Mouse (Mus musculus): ENCODE results near the gene Drd4. TPM values are rescaled to one million over a fixed set of nuclear protein-coding genes. Genes with fewer than 3 reads are reported as not detected.

The Drd4 gene
- total and polyA plus RNA-seq, 3 experiments: not detected

DNA sequence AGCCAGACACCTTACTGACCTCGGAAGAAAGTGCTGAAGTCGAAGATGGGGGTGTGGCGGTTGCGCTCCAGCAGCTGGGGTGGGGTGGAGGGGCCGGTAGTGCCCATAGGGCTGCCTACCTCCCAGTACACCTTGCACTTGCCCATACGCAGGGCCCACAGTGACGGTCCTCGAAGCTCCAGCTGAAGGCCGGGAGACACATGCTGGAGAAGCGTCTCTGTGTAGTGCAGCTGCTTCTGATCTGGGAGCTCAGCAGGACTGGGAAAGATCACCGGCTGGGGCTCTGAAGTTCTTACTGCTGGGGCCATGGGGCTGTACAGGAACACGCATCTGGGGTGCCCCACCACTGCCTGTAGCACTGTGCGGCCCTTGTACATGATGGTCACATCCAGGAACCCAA lies 28.2 kb upstream of the Drd4 start:
- no peaks in the 10 kb centered on the region for H3K27me3 ChIP-seq (ENCODE audit: control insufficient read depth in 1 of 2, insufficient read depth in 2 of 2, low read length in 2 of 2)
- H3K9me3 ChIP-seq (replicated peaks; ENCODE audit: insufficient read depth, low read length): no peaks in the 10 kb centered on the region
- no peak overlapping the region for H3K9ac ChIP-seq (ENCODE audit: control insufficient read depth, low read depth, low read length, poor library complexity, severe bottlenecking)
- H3K4me3 ChIP-seq (ENCODE audit: control insufficient read depth in 1 of 2, insufficient read depth in 1 of 2, low read depth in 2 of 2, low read length in 2 of 2): no peak overlapping the region
- no peaks in the 10 kb centered on the region for H3K79me2 ChIP-seq (ENCODE audit: control insufficient read depth, insufficient read depth, low read length, poor library complexity)
- TF ChIP-seq MAFK (IDR thresholded peaks at IDR 0.05; ENCODE audit: borderline replicate concordance, low read depth, low read length) (no peak), UBTF (IDR thresholded peaks at IDR 0.05; ENCODE audit: borderline replicate concordance, insufficient read depth, low read depth, low read length) (no peak), USF2 (IDR thresholded peaks at IDR 0.05; ENCODE audit: borderline replicate concordance in 1 of 2, insufficient read depth in 1 of 2, low read depth in 1 of 2, low read length in 2 of 2) (no peak), KAT2A (conservative IDR thresholded peaks at IDR 0.05; ENCODE audit: low read depth, low read length) (no peak), USF1 (IDR thresholded peaks at IDR 0.05; ENCODE audit: low read depth, low read length) (no peak)
- no peak for DNase-seq (ENCODE audit: low read depth, low spot score)
- peaks cover 2 to 3% of the 10 kb centered on the region in 2 experiments; a peak in 2 of 4 replicates for H3K4me1 ChIP-seq (ENCODE audit: control insufficient read depth in 1 of 2, insufficient read depth in 2 of 2, low read length in 2 of 2)
- peaks cover 0 to 2% of the 10 kb centered on the region in 2 experiments; a peak in 2 of 4 replicates for H3K36me3 ChIP-seq (ENCODE audit: control insufficient read depth in 1 of 2, insufficient read depth in 2 of 2, low read length in 2 of 2)
- no peak overlapping the region for H3K27ac ChIP-seq (ENCODE audit: control insufficient read depth, low read depth, low read length)

DNA sequence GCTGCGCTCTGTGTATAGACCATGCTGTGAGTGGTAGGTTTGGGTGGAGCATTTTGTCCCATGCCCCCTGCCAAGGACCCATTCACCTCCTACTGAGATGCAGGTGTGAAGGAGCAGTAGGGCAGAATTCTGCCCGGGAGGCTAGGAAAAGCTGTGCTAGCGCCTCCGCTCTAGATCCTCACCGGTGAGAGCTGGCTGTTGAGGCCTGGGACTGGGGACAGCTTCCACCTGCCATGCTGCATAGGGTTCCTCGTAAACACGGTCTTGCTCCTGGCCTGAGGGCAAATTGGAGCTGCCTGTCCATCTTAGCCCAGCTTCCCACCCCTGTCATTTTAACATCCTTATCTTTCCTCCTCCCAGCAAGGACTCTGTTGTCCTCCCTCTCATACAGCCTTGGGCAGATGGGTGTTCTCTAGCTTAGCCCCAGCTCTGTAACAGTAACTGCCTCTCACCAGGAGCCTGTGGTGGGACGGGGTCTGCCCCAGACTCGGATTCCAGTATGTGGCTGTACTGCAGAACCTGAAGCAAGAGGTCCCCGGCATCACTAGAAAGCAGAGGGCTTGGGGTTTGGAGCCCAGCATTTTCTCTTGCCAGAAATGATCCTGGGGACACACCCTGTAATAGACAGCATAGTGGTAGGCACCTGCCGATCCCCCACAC lies 27.6 kb upstream of the Drd4 start:
- TF ChIP-seq MAFK (IDR thresholded peaks at IDR 0.05; ENCODE audit: borderline replicate concordance, low read depth, low read length): no peak
- TF ChIP-seq CTCF (IDR thresholded peaks at IDR 0.05 in 2 of 3, conservative IDR thresholded peaks at IDR 0.05 in 1 of 3; ENCODE audit: control insufficient read depth in 1 of 3, insufficient read depth in 1 of 3, low read depth in 2 of 3, low read length in 3 of 3, poor library complexity in 1 of 3, severe bottlenecking in 1 of 3): no peak
- 0 out of 2 replicates have a peak, but pooled peaks have one; percentile 8 for TF ChIP-seq NRF1 (IDR thresholded peaks at IDR 0.05; ENCODE audit: insufficient read depth, low read depth, low read length, poor library complexity, severe bottlenecking)
- Histone ChIP-seq H3K9me3 (replicated peaks; ENCODE audit: insufficient read depth, low read length) (no peaks in the 10 kb centered on the region), H3K79me2 (ENCODE audit: control insufficient read depth, insufficient read depth, low read length, poor library complexity) (no peaks in the 10 kb centered on the region), H3K4me1 (ENCODE audit: control insufficient read depth in 1 of 2, insufficient read depth in 2 of 2, low read length in 2 of 2) (peaks cover 2 to 3% of the 10 kb centered on the region in 2 experiments; a peak in 2 of 4 replicates), H3K27me3 (ENCODE audit: control insufficient read depth in 1 of 2, insufficient read depth in 2 of 2, low read length in 2 of 2) (no peaks in the 10 kb centered on the region), H3K27ac (ENCODE audit: control insufficient read depth, low read depth, low read length) (no peak overlapping the region), H3K4me3 (ENCODE audit: control insufficient read depth in 1 of 2, insufficient read depth in 1 of 2, low read depth in 2 of 2, low read length in 2 of 2) (no peak overlapping the region), H3K36me3 (ENCODE audit: control insufficient read depth in 1 of 2, insufficient read depth in 2 of 2, low read length in 2 of 2) (peaks cover 0 to 2% of the 10 kb centered on the region in 2 experiments; a peak in 2 of 4 replicates), H3K9ac (ENCODE audit: control insufficient read depth, low read depth, low read length, poor library complexity, severe bottlenecking) (no peak overlapping the region)
- DNase-seq (ENCODE audit: low read depth, low spot score): no peak

GRCm38 (mm10) chr7:141264761-141265410 lies 26.9 kb upstream of the Drd4 start:
- H3K27ac ChIP-seq (ENCODE audit: control insufficient read depth, low read depth, low read length): no peak overlapping the region
- no peaks in the 10 kb centered on the region for H3K27me3 ChIP-seq (ENCODE audit: control insufficient read depth in 1 of 2, insufficient read depth in 2 of 2, low read length in 2 of 2)
- H3K36me3 ChIP-seq (ENCODE audit: control insufficient read depth in 1 of 2, insufficient read depth in 2 of 2, low read length in 2 of 2): peaks cover 0 to 2% of the 10 kb centered on the region in 2 experiments; a peak in 2 of 4 replicates
- H3K4me1 ChIP-seq (ENCODE audit: control insufficient read depth in 1 of 2, insufficient read depth in 2 of 2, low read length in 2 of 2): peaks cover 2 to 3% of the 10 kb centered on the region in 2 experiments; a peak in 2 of 4 replicates
- H3K9ac ChIP-seq (ENCODE audit: control insufficient read depth, low read depth, low read length, poor library complexity, severe bottlenecking): no peak overlapping the region
- no peaks in the 10 kb centered on the region for H3K9me3 ChIP-seq (replicated peaks; ENCODE audit: insufficient read depth, low read length)
- H3K79me2 ChIP-seq (ENCODE audit: control insufficient read depth, insufficient read depth, low read length, poor library complexity): no peaks in the 10 kb centered on the region
- no peak overlapping the region for H3K4me3 ChIP-seq (ENCODE audit: control insufficient read depth in 1 of 2, insufficient read depth in 1 of 2, low read depth in 2 of 2, low read length in 2 of 2)
- peak; percentile 62 for DNase-seq (ENCODE audit: low read depth, low spot score)
- TF ChIP-seq E2F4 (IDR thresholded peaks at IDR 0.05; ENCODE audit: borderline replicate concordance, low read depth, low read length): no peak
- peak in 2 of 3 experiments; percentile 41 to 46; a peak in 5 of 6 replicates for TF ChIP-seq CTCF (IDR thresholded peaks at IDR 0.05 in 2 of 3, conservative IDR thresholded peaks at IDR 0.05 in 1 of 3; ENCODE audit: control insufficient read depth in 1 of 3, insufficient read depth in 1 of 3, low read depth in 2 of 3, low read length in 3 of 3, poor library complexity in 1 of 3, severe bottlenecking in 1 of 3)
- TF ChIP-seq SMC3 (IDR thresholded peaks at IDR 0.05; ENCODE audit: low read depth, low read length): peak; percentile 45
- no peak for TF ChIP-seq BHLHE40 (IDR thresholded peaks at IDR 0.05; ENCODE audit: borderline replicate concordance, low read depth, low read length)
- peak; percentile 26 for TF ChIP-seq RAD21 (IDR thresholded peaks at IDR 0.05; ENCODE audit: low read depth, low read length)
- TF ChIP-seq GABPA (IDR thresholded peaks at IDR 0.05; ENCODE audit: low read depth, low read length): no peak
- TF ChIP-seq MAX (IDR thresholded peaks at IDR 0.05; ENCODE audit: low read length): no peak
- peak; percentile 14; the same call in 1 of the 2 replicates for TF ChIP-seq ZC3H11A (IDR thresholded peaks at IDR 0.05; ENCODE audit: low read depth, low read length)
- TF ChIP-seq KAT2A (conservative IDR thresholded peaks at IDR 0.05; ENCODE audit: low read depth, low read length): no peak
- no peak for TF ChIP-seq TBP (IDR thresholded peaks at IDR 0.05; ENCODE audit: low read depth, low read length)
- TF ChIP-seq MEF2A (IDR thresholded peaks at IDR 0.05; ENCODE audit: extremely low read depth, insufficient replicate concordance, low read depth, low read length, poor library complexity, severe bottlenecking): no peak
- no peak for TF ChIP-seq GATA1 (IDR thresholded peaks at IDR 0.05; ENCODE audit: low read depth, low read length)
- no peak for TF ChIP-seq MYB (IDR thresholded peaks at IDR 0.05; ENCODE audit: low read depth, low read length)
- TF ChIP-seq RCOR1 (IDR thresholded peaks at IDR 0.05; ENCODE audit: low read depth, low read length): peak; percentile 24; the same call in 1 of the 2 replicates
- no peak for TF ChIP-seq MYC (IDR thresholded peaks at IDR 0.05; ENCODE audit: low read depth, low read length)
- TF ChIP-seq SIN3A (IDR thresholded peaks at IDR 0.05; ENCODE audit: low read length): no peak
- TF ChIP-seq CHD2 (IDR thresholded peaks at IDR 0.05; ENCODE audit: low read length): no peak
